Mouse (Mus musculus) heart, postnatal 0 days (tissue): ENCODE measurements around the gene Tmem106c.

Experiments used
- CTCF ChIP-seq: IDR thresholded peaks from 2 replicates; pipeline ENCODE4 v1.5.1; 2016; ENCODE audit warnings: antibody characterized with exemption, control low read depth, low read depth
- EP300 ChIP-seq: IDR thresholded peaks from 2 replicates; pipeline ENCODE4 v1.6.1; 2016; ENCODE audit warnings: antibody characterized with exemption, low read depth

- TF ChIP-seq EP300 (no peak), CTCF (no peak)
These were observed 8.3 kb upstream of the Tmem106c start for GRCm38 (mm10) chr15:97955742-97956141.
